Mouse (Mus musculus) embryo, embryonic 10 days (tissue): ENCODE results near the gene Egfr.
A peak's percentile ranks its signal among the peaks of the same experiment; 100 is the strongest.

Source experiments
- DNase-seq: peaks from one replicate; pipeline ENCODE4 v3.0.0-alpha.2; 2015; ENCODE audit warnings: low spot score

Egfr gene

DNA sequence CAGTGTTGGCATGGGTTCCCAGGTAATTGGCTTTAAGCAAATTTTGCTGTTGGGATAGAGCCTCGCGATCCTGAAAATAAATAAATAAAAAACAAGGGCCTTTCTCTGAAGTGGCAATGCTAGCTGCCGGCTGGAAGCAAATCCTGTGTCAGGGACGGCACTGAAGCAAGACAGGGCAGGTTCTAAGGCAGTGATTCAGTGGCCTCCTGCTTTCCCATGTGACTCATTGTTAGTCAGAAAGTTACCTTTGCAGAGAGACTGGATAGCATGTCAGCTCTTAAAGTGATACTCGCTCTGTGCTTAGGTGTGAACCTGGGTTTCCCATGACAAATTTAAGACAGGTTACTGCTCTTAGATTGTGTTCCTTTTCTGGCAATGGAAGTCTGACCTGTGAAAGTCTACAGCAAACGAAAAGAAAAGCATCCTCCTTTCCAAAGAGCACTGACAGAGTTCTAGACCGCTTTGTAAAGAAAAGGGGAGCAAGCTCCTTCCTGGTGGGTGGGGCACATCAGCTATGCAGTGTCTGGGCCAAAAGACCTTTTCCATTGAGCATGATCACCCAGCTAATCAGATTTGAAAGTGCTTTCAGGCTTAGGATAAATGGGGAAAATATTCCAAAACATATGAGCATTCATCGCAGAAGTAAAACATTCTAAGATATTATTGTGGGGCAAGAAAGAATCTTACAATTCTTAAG is 78.7 kb downstream of the Egfr start:
- DNase-seq, result no peak

DNA sequence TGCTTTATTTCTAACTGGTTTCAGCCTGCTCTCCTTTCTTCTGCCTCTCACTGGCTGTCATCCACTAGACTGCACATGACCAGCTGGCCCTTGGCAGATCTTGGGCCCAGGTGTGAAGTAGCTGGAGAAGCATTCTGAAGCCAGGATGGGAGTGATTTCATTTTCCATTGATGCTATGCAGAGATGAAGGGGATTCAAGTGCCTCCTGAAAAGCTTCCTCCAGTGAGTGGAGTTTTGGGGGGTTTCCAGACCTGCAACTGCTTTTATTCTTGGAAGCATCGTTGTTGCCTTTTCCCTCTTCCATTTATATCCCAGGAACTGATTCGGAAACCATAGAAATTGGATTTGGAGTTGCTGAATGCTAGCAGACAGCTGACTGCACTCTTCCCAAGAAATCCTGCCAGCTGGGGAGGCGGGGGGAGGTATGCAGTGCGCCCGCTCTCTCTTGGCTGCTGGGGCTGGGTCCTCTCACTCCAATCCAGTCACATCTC is 80.0 kb downstream of the Egfr start:
- no peak for DNase-seq

DNA sequence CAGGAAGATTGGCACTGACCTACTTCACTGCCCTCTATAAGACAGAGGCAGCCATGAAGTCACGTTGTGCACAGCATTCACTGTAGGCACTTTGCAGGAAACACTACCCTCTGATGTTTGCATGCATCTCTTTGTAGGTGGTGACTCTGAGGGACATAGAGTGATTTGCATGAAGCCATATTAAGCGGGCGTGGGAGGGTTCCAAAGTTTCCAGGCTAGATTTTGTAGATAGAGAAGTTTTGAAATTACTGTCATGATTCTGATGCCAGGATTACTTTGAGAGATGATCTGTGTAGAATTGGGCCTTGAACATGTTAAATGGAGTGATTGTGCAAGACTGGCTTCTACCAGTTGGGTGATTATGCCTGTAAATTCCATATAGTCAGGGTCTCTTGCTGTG is 86.8 kb downstream of the Egfr start:
- no peak for DNase-seq

DNA sequence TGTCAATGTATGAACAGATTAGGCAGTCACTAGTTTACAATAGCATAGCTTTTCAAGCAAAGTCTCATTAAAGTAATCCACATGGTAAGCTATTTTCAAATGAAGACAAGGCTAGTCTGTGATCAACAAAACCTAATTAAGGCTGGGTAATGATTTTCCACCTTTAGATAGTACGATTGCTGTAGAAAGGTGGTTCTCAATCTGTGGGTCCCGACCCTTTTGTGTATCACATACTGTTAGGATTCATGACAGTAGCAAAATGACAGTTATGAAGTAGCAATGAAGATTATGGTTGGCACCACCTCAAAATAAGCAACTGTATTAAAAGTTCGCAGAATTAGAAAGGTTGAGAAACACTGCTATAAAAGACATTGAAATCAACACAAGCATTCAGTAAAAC is 90.9 kb downstream of the Egfr start:
- DNase-seq, result no peak

DNA sequence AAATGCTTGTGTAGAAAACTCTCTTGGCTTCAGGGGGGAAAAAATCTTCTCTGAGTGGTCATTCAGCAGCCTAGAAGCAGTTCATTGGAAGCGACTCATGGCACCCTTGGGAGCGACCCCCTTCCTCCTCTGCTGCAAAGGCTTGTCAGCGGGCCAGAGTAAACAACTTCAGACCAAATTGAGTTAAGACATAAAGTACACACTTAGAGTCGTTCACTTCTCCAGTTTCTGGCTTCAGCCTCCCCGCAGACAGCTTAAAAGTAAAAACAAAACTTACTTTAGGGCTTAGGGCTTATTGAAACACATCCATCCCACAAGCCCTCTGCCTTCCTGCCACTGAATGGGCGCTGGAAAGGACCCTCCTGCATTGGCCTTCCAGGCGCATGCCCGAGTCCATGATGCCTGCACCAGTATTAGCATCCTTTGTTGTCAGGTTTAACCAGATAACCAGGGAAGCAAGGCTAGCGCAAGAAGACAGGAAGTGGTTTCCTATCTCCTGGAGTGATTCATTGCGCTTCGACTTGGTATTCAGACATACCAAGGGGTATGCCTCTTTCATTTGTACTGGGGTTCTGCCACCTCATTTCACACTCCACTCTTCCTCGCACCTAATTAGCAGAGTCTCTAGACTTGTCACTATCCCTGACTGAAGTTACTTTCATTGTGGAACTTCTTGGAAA is 92.0 kb downstream of the Egfr start:
- DNase-seq, result no peak

DNA sequence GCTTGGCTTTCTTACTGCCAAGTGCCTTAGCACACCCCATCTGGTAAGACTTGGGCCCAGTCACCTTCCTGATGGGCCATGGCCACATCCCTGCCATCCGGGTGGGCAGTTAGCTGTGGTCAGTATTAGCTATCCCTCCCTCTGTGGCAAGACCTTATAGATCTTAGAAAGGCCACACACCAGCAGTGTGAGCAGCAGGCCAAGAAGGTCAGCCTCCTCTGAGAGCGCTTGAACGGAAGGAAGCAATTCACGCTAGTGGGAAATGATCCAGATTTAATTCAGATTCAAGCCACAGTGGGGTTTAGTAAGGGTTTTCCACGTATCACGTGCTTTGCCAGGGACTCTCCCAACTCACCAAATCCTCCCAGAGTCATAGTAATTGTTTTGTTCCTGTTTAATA is 96.9 kb downstream of the Egfr start:
- no peak for DNase-seq

DNA sequence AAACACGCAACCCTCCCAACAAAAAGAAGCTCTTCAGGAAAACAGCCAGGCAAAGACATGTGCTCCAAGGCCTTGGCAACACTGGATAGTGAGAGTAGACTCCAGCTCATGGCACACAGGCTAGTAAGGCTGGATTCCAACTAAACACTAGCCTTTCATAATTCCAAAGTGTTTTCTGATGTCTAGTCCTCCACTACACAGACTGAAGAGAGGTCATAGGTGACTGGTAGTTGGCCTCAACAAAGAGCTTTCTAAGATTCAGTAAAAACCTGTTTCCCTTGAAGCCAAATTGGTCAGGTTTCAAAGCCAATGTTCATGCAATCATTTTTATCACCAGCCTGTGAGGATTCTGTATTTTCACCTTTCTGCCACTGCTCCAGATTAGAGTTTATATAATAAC is 99.4 kb downstream of the Egfr start:
- DNase-seq, result no peak

DNA sequence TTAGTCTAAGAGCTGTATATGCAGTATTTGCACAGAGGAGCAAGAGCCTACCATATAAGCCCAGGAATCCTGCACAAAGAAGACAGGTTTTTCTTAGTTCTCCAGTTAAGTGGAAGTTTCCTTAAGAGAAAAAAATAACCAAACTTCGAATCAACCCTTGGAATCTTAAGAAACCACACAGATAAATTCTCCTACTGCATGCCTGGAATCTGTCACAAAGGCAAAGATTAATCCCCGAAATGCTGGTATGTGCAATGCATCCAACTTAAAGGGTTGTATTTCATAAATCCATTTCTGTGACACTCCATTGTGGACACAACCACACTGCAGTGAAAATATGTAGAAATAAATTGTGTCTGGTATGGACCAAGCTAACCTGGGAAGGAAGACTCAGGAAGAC is 102.1 kb downstream of the Egfr start:
- no peak for DNase-seq

DNA sequence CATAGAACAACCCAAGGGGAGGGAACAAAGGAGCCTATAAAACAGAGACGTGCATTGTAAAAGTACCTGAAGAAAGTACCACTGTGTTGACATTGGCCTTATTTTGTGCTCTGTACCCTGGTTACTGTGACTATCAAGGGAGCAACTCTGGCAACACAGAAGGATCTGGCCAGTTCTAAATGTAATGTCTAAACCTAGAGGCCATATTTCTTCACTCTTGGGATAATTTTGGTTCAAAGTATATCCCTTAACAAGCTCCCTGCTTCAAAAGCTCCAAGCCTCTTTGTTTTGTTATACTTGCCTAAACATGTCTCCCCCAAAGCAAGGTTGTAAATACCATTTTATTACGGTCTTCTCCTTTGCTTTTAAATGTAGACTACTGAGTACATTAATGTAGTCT is 105.3 kb downstream of the Egfr start:
- no peak for DNase-seq

DNA sequence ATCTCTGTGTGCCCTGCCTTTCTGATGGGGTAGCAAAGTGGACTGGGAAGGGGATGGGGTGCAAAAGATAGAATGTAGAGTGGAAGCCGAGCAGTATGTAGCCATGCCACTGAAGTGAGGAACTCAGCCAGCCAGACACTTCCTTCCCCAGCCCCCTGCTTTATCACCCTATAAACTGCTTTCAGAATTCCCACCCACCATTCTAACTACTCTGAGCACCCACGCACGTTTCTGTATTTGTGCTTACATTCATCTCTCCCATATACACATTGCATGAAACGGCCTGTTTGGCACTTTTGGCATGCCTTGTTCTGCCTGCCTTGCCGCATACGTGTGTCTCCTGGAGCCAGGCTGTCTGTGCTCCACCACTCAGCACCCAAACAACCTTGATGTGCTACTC is 109.0 kb downstream of the Egfr start:
- DNase-seq, result no peak

DNA sequence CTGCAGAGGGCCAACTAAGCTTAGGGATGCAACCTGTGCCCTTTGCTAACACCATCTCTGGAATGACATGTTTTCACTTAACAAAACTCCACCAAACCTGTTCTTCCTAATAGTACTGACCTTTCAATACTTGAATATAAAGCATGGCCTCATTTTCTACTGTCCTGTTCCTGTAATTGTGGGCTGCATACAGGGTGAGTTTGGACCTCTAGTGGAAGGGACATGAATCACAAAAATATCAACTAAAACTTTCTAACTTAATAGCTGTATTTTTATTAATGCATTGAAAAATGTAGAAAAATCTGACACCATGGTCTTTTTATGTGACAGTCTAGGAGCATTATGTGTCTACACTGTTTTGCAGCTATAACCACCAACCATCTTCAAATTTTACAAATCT is 111.5 kb downstream of the Egfr start:
- no peak for DNase-seq

DNA sequence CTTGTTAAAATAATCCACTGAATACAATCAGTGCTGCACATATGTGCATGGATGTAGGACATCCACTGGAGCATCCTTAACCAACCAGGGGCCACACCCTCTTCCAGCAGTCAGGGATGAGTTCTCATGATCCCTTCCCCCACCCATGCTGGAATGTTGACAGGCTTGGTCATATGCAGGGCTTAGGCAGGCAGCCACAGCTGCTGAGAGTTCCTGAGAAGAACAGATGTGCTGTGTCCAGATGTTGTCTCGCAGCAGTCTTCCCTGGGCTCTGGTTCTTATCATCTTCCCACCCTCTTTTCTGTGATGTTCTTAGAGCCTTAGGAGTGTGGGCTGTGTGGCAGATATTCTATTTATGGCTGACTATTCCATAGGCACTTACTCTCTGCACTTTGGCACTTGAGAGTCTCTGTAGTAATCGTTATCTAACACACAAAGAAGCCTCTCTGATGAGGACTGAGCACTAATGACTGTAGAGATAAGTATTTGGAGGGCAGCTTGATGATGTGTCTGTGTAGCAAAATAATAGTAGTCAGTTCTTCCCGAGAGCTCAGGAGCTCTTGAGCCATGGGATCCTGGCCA is 113.1 kb downstream of the Egfr start:
- DNase-seq, result no peak

DNA sequence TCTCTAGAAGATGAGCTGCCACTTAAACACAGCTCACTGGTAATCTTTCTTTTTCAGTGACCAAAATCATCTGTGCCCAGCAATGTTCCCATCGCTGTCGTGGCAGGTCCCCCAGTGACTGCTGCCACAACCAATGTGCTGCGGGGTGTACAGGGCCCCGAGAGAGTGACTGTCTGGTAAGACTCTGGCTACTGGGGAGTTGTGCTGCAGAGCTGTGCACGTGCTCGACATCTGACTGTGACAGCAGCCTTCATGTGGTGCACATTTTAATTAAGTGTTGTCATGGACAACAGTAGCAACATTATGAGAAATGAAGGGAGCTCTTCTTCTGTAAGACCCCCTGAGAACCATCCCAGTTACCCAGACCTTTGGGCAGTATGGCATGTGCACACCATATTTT is 116.0 kb downstream of the Egfr start:
- no peak for DNase-seq

DNA sequence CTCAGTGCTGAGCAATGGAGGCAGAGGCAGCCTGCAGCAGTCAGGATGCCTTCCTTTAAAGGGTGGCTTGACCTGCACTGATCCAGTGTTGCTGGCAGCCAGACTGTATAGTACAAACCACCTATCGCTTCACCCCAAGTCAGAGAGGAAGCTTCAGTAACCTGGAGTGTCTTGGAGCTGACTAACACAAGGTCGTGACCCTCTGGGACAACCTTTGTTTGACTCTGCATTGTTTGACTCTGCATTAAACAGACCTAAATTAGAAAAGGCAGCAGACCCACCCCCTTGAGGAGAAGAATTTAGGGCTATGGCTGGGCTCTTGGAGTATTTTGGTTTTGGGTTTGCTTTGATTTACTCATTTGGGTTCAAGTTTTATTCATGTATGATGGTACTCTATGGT is 117.5 kb downstream of the Egfr start:
- no peak for DNase-seq

DNA sequence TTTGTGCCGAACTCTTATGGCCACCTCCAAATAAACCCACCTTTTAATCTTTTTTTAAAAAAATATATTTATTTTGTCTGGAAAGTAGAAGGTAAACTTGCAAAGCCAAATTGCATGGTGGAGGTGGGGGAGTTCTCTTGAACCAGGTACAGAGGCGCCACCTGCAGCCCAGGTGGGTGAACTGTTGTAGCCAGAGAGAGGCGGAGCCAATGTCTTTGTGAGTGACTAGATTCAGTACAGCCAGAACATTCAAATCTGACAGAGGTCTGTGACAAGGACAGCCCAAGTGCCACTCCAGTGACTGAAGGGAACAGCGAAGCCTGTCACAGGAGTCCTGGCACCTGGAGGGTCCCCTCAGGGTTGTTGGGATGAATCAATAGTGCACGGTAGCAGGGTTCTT is 119.1 kb downstream of the Egfr start:
- DNase-seq, result peak; percentile 41

DNA sequence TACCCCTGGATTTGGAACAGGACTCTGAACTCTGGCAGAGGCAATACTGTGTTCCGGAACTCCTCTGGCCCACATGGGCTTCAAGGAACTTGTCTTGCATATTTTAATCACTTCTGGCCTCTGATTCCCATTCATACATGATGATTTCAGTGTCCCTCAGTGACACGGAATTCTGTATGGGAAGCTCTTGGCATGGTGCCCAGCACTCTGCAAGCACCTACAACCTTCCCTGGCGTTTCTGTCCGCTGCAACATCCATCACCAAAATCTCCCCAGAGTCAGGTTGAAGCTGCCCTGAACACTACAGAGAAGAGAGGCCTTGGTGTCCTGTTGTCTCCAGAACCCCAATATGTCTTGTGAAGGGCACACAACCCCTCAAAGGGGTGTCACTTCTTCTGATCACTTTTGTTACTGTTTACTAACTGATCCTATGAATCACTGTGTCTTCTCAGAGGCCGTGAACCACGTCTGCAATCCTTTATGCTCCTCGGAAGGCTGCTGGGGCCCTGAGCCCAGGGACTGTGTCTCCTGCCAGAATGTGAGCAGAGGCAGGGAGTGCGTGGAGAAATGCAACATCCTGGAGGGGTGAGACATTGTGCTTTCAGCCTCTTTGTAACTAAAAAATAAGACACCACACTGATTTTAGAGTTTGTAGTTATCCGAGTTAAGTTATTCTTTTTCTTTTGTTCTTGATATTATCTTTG is 125.8 kb downstream of the Egfr start:
- no peak for DNase-seq

DNA sequence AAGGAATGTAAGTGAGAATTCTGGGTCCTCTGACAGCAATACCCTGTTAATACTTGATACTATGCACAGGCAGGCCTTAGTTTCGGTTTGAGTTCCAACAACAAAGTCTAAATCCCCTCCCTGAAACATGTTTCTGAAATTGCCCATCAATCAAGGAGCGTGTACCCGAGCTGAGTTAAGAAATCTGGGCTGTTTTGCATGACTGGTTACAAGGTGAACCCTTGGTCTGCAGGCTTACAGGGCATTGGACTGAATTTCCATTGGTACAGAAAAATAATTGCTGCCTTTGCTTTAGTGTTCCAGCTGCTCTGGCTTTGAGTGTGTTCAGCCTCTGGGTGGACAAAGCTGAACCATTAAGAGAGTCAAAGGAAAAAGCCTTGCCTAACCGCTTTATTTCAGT is 129.9 kb downstream of the Egfr start:
- DNase-seq, result no peak

DNA sequence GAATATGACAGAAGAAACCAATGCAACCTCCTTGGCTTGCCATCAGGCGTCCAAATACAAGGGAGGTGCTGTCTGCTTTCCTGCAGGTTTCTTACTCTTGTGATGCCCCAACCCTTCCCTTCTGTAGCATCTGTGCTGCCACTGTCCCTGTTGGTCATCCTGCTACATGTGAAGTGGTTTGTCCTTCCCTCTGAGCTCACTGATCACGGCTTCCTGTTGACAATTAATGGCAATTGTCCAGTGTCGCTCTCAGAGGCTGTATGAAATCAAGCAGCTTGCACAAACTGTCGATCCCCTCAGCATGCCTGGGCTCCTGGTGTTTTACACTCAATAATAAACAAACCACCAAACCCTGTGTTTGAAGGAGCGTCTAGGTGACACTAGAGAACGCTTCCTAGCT is 134.1 kb downstream of the Egfr start:
- no peak for DNase-seq

DNA sequence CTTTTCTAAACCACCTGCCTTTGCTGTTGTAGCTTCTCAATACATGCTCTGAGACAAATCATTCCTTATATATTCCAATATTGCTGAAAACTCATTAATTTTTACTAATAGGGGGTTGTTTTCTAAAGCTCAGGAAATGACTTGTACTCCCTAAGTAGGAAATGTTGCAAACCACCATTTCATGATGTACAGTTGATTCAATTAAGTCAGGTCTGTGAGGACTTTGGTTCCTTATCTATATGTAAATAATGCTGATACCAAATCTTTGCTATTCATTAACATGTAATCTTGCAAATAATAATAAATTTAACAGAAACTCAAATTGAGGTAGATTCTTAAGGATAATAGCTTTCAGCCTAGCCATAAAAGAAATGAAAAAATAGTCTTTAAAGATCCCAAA is 136.1 kb downstream of the Egfr start:
- no peak for DNase-seq

DNA sequence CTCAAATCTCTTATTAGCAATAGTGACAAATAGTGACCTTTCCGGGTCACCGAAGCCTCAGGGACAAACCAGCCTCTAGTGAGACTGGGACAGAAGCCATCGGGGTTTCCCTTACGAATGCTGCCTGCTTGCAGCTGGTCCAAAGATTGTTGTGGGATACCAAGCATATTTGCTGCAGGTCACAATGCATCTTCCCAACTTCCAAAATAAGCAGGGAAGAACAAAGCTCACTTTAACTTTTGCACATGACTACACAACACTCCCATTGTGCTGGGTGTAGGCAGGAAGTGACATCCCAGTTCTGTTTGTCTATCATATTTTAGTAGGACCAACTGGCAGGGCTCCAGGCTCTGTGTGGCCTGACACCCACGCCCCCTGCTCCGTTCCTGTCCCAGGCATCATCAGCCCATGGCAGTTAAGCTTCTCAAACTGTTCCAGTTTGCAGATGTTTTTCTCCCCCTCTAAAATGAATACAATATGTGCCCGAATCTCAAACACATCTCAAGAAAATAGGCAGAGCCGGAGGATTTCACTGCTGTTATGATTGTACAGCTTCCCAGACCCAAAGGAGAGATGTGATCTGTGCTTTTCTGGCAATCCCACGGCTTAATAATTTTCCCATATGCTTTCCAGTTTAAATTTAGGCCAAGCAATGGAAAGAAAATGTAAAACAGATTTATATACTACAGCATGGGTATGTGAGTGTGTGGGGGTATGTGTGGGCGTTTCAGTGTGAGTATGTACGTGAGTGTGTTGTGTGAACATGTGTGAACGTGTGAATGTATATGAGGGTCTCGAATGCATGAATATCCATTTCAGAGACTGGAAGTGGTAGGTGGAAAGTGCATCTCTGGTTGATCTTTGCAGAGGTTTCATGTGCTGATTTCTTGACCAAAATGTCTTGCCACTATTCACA is 143.7 kb downstream of the Egfr start:
- peak; percentile 12 for DNase-seq

DNA sequence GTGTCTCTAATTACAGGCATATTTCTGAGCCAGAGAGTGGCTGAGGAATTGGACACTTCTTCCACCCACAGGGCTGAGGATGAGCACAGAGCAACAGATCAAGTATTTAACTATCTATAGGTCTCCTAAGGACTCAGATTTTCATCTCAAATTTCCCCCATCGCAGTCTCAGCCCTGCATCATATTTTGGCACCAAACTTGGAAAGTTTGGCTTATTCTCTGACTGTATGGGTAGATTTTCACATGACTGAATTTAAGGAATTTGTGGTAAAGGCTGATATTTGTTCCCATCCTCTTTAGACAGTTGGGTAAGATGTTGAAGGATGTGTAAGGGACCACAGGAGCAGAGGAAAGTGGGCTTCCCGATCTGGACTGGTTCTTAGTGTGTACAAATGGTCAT is 145.7 kb downstream of the Egfr start:
- no peak for DNase-seq

DNA sequence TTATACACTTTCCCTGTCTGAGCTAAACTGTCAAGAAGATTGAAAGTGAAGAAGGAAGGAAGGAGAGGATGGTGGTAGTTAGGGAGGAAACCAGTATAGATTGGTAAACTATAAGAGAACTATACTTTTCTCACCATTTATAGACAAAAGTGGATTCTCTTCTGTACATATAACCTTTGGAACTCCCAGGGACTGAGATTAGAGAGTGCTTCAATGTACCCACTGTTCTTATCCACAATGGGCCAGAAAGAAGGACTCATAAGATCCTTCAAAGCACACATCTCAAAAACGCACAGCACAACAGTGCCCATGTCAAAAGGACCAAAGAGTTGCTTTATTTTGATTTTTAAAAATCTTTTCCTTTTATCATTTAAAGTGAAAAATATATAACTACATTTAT is 148.2 kb downstream of the Egfr start:
- no peak for DNase-seq
